Mouse (Mus musculus) ovary, postnatal 36 days (tissue): Measurements from ENCODE around the gene Siah2.

Experiments
- DNase-seq: peaks from one replicate; pipeline ENCODE4 v3.0.0; 2022; ENCODE audit warnings: low spot score, mixed read lengths

Siah2 gene

GRCm38 (mm10) chr3:58691997-58692721 is at the start of gene Siah2:
TSS of gene Siah2 (minus strand) at chr3:58692400.
- DNase-seq: peak; percentile 89

GRCm38 (mm10) chr3:58739536-58739935 is 47.3 kb upstream of the Siah2 start:
- no peak for DNase-seq

- no peak for DNase-seq
These were observed 46.3 kb upstream of the Siah2 start for GRCm38 (mm10) chr3:58738346-58739089.

DNA sequence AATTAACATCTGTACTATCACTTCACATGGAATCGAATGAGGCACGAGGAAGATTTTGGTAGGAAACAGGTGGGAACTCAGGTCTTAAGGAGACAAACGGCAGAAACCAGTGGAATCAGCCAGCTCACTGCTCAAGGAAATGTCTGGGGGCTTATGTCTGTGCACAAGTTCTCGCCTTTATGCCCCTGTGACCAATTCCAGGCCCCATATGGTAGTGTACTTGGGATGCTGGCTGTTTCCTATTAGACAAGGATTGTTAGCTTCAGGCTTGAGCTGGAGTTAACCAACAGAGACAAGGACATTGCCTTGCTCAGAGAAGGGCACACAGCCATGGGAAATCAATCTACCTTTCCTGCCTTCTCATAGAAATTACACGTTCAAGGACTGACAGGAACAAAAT is 39.3 kb upstream of the Siah2 start:
- DNase-seq: no peak

GRCm38 (mm10) chr3:58730580-58730979 is 38.4 kb upstream of the Siah2 start:
- DNase-seq: no peak

- DNase-seq: peak; percentile 9
These were observed 37.3 kb upstream of the Siah2 start for GRCm38 (mm10) chr3:58729549-58729948.

- DNase-seq: no peak
These were observed 35.4 kb upstream of the Siah2 start for GRCm38 (mm10) chr3:58727601-58728000.

DNA sequence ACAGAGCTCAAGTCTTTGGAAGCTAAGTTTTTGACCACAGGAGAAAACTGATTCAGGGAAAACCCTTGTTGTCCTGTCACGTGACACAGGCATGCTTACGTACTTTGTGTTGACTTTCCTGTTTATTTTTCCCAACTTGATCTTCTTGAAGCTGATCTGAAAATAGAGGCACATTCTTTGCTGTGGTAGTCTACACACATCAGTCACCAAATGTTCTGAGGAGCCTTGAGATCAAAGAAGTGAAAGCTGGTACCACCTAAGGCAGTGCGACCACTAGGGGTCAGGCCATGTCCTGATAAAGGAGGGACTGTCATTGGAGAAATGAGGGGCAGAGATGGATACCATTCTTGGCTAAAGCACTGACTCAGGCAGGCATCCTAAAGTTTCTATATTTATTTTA is 34.8 kb upstream of the Siah2 start:
- peak; percentile 41 for DNase-seq

GRCm38 (mm10) chr3:58726374-58726773 is 34.2 kb upstream of the Siah2 start:
- no peak for DNase-seq

DNA sequence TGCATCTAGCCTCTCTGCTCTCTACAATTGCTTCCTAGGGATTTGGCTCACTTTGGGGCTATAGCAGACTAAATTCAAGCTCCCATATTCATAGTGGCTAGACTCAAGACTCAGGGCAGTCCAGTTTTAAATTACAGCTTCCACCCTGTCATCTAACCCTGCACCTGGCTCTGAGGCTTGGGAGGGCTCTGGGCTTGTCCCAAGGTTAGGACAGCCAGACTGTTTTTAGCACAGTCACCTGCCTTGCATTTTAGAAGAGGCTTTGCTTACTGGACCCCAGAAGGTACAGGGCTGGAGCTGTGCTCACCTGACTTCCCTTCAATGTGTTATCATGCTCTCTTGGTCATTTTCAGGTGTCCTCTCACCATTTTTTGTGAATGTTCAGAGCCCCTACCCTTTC is 32.6 kb upstream of the Siah2 start:
- no peak for DNase-seq

DNA sequence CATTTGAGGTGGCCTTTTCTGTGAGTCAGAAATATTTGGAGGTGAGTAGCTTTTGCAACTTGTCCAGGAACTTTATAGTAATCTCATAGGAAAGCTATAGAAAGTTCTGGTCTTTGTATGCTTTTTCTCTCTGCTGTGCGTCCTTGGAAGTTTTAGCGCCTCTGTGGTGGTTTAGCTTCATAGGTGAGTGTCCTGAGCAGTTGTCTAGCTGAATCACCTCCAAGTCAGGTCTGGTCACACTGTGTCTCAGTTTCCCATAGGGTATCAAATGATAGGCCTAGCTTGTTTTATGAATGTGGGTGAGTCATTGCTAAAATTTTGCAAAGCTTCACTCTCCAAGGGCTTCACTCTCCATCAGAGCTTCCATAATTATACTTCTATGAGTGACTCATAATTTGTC is 31.5 kb upstream of the Siah2 start:
- DNase-seq: no peak

DNA sequence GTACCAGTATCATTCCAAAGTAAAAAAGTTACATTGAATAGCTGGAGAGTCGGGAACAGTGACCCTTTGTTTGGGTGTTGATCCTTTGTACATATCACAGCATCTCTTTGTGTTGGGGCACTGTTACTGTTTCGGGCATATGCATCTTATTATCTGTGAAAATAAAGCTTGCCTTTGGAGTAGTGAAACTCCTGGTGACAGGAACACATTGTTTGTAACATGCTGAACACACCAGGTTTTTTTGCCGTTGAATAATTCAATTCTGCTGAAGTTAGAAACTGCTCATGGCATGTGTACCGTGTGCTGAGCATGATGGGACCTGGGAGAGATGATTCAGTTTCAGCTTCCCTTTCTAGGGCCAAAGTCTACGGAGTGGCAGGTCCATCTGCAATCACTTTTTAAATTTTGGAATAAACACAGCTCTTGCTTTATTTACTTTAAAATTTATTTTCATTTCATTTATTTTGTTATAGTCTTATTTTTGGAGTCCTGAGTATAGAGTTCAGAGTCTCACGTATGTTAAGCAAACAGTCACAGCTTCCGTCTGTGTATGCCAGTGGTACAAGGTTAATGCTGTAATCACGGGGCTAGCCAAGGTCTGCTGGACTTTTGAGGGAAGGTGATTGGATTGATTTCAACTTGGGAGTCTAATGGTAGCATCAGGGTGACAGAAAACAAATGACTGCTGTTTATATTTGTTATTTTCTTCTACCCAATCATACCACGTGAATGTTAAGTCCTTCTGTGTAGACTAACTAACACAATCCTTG is 27.4 kb upstream of the Siah2 start:
- DNase-seq: no peak

GRCm38 (mm10) chr3:58716705-58717104 is 24.5 kb upstream of the Siah2 start:
- no peak for DNase-seq

GRCm38 (mm10) chr3:58714767-58715166 is 22.6 kb upstream of the Siah2 start:
- DNase-seq: no peak

DNA sequence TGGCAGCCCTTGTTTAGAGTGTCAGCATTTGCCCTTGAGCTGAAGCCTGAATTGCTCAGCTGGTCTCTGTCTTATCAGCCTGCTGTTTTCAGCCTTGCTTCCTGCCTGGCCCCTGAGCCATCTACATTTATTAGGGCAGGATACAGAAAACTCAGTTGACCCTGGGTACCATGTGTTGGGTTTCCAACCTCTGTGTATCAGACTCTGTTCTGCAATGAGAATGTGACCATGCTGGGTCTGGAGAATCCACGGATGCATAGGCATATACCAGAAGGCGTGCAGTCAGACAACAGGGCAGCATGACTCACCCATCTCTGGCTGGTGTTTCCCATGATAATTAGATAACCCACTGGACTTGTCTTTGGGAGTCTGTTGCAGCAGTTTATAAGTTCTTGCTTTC is 21.8 kb upstream of the Siah2 start:
- DNase-seq: no peak

DNA sequence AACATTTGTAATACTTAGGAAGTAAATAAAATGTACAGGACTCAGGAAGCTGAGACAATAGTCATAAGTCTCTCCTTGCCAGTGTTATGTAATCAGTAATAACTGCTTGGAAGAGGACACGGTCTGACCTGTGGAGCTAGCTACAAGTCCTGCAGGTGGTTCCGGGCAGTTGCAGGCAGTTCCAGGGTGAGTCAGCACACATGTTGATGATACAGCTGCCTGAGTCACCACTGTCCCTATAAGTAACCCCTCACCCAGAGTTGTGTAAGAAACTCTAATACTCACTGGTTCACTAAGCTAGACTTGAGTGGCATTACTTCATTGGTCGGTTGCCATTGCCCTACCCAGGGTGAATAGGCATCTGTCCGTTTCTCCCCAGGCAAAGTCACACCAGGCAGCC is 21.0 kb upstream of the Siah2 start:
- DNase-seq: no peak

GRCm38 (mm10) chr3:58704547-58704946 is 12.3 kb upstream of the Siah2 start:
- no peak for DNase-seq

- no peak for DNase-seq
These were observed 11.5 kb upstream of the Siah2 start for GRCm38 (mm10) chr3:58703748-58704147.

GRCm38 (mm10) chr3:58702329-58702728 is 10.1 kb upstream of the Siah2 start:
- no peak for DNase-seq

DNA sequence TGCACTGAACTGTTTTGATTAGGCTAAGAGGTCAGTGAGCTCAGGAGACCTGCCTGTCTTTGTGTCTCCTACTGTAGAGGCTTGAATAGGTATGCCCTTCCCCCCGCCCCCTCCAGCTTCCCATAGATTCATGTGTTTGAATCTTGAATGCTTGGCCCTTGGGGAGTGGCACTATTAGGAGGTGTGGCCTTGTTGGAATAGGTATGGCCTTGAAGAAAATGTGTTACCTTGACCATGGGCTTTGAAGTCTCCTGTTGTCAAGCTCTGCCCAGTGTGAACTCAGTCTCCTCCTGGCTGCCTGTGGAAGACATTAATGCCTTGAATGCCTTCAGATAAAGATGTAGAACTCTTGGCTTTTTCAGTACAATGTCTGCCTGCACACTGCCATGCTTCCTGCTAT is 9.2 kb upstream of the Siah2 start:
- no peak for DNase-seq

GRCm38 (mm10) chr3:58697926-58698325 is 5.7 kb upstream of the Siah2 start:
- DNase-seq: no peak

DNA sequence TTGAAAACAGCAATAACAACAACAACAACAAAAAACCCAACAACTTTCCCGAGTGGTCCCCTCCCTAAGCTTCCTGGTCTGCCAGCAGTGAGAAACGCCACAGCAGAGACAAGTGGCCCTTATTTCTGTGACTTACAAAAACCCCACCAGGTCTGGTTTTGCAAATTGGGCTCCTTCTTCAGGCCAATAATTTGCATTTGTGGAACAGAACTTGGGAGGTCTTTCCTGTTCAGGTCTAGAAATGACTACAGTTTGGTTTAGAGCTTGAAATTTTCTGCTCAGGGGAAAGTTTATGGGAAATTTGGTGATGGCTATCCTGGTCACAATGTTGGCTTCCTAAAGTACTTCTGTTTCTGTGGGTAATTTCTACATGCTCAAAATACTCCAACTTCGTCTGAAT is 4.6 kb upstream of the Siah2 start:
- no peak for DNase-seq

- DNase-seq: no peak
These were observed 3.3 kb upstream of the Siah2 start for GRCm38 (mm10) chr3:58695507-58695906.
